Mouse (Mus musculus) heart, embryonic 14.5 days (tissue): ENCODE results near the gene Rab25. TPM values are rescaled to one million over a fixed set of nuclear protein-coding genes. Genes with fewer than 3 reads are reported as not detected.

ENCODE experiments used
- ATAC-seq: fragments of 200-750 bp; cut with Nextera tagmentation; 2 replicates; pipeline ENCODE4 v1.8.0; 2017; ENCODE audit warnings: low read depth, moderate TSS enrichment; ENCODE audit not compliant: insufficient number of reproducible peaks, insufficient read depth, low FRiP score
- H3K27ac ChIP-seq, 2 experiments: fragments of 200-500 bp in 1 of 2; fragments of 300-500 bp in 1 of 2; sonication (generic) in 1 of 2; replicated peaks in 1 of 2; 2 replicates each; pipeline ENCODE4 v1.5.1; 2012 to 2014; ENCODE audit warnings: low read depth in 2 of 2, low read length in 2 of 2, control low read depth in 1 of 2, mild to moderate bottlenecking in 1 of 2, mixed read lengths in 1 of 2; ENCODE audit not compliant: control insufficient read depth in 1 of 2, insufficient read depth in 1 of 2
- H3K27me3 ChIP-seq: fragments of 300-500 bp; sonication (generic); 2 replicates; pipeline ENCODE4 v1.6.1; 2014; ENCODE audit warnings: mild to moderate bottlenecking, low read length, control low read depth; ENCODE audit not compliant: control insufficient read depth, insufficient read depth
- H3K36me3 ChIP-seq: fragments of 300-500 bp; sonication (generic); 2 replicates; pipeline ENCODE4 v1.6.1; 2014; ENCODE audit warnings: mild to moderate bottlenecking, control low read depth, low read length, mixed read lengths; ENCODE audit not compliant: control insufficient read depth, insufficient read depth
- H3K4me1 ChIP-seq, 2 experiments: fragments of 200-500 bp in 1 of 2; fragments of 300-500 bp in 1 of 2; sonication (generic) in 1 of 2; 2 replicates each; pipeline ENCODE4 v1.6.1; 2012 to 2014; ENCODE audit warnings: low read length in 2 of 2, control low read depth in 1 of 2, mixed read lengths in 1 of 2; ENCODE audit not compliant: control insufficient read depth in 2 of 2, insufficient read depth in 2 of 2
- H3K4me2 ChIP-seq: fragments of 300-500 bp; sonication (generic); 2 replicates; pipeline ENCODE4 v1.6.1; 2014; ENCODE audit warnings: mild to moderate bottlenecking, low read length
- H3K4me3 ChIP-seq, 2 experiments: fragments of 200-500 bp in 1 of 2; fragments of 300-500 bp in 1 of 2; sonication (generic) in 1 of 2; 2 replicates each; pipeline ENCODE4 v1.5.1; 2012 to 2014; ENCODE audit warnings: low read length in 2 of 2, mild to moderate bottlenecking in 2 of 2, control low read depth in 1 of 2, low read depth in 1 of 2, moderate library complexity in 1 of 2; ENCODE audit not compliant: control insufficient read depth in 1 of 2, insufficient read depth in 1 of 2
- H3K9ac ChIP-seq: fragments of 300-500 bp; sonication (generic); 2 replicates; pipeline ENCODE4 v1.6.1; 2014; ENCODE audit warnings: mild to moderate bottlenecking, low read length
- H3K9me3 ChIP-seq: fragments of 300-500 bp; sonication (generic); 2 replicates; pipeline ENCODE4 v1.6.1; 2016; ENCODE audit warnings: low read length, control low read depth; ENCODE audit not compliant: control insufficient read depth
- WGBS: fragments of 180-500 bp; shearing (Covaris S2); extraction: QIAGEN DNeasy Blood & Tissue Kit; methylation state at CpG from one replicate; pipeline ENCODE4 v1.1.7; 2014; 5-methylcytosine and 5-hydroxymethylcytosine counted together
- polyA plus RNA-seq: library from polyadenylated mRNA; unstranded; fragments of >200 nt; fragmentation: Nextera tagmentation; extraction: Ambion mirVana; gene quantifications from 2 replicates; pipeline ENCODE4 v1.2.1, GENCODE M21; 2014

Rab25 gene
- polyA plus RNA-seq, 1 experiment from 2014 or later, result 0.30 TPM

- Histone ChIP-seq H3K36me3 (peaks cover 4% of the 10 kb centered on the region; the same call in 1 of the 2 replicates), H3K9ac (peak overlapping the region; percentile 34; the same call in 1 of the 2 replicates), H3K4me1 (peaks cover 29 to 42% of the 10 kb centered on the region in 2 experiments), H3K27ac (peak overlapping the region in 1 of 2 experiments; percentile 6; a peak in 1 of 4 replicates), H3K9me3 (no peaks in the 10 kb centered on the region), H3K27me3 (no peaks in the 10 kb centered on the region), H3K4me3 (no peak overlapping the region), H3K4me2 (peak overlapping the region; percentile 23)
- WGBS, result 30% methylated on average over 8 of the region's 8 CpGs
- no peak for ATAC-seq
Observed at GRCm38 (mm10) chr3:88527565-88527964, 20.5 kb downstream of the Rab25 start.

- Histone ChIP-seq H3K9ac (peak overlapping the region; percentile 44; the same call in 1 of the 2 replicates), H3K27ac (0 out of 4 replicates have a peak overlapping the region, but pooled peaks of 1 of the 2 experiments have one; percentile 5), H3K4me2 (peak overlapping the region; percentile 28), H3K27me3 (no peaks in the 10 kb centered on the region), H3K36me3 (peaks cover 4% of the 10 kb centered on the region; the same call in 1 of the 2 replicates), H3K4me1 (peaks cover 29 to 42% of the 10 kb centered on the region in 2 experiments), H3K4me3 (no peak overlapping the region), H3K9me3 (no peaks in the 10 kb centered on the region)
- ATAC-seq, result peak; percentile 69
- WGBS, result 34% methylated on average over 17 of the region's 17 CpGs
Observed at GRCm38 (mm10) chr3:88526157-88527131, 21.7 kb downstream of the Rab25 start.

- Histone ChIP-seq H3K27me3 (no peaks in the 10 kb centered on the region), H3K9ac (no peak overlapping the region), H3K9me3 (no peaks in the 10 kb centered on the region), H3K4me2 (no peak overlapping the region), H3K36me3 (peaks cover 4% of the 10 kb centered on the region; the same call in 1 of the 2 replicates), H3K4me3 (no peak overlapping the region), H3K27ac (no peak overlapping the region), H3K4me1 (peaks cover 22 to 35% of the 10 kb centered on the region in 2 experiments)
- no peak for ATAC-seq
- WGBS, result 90% methylated on average over 5 of the region's 5 CpGs
Observed at GRCm38 (mm10) chr3:88525021-88525420, 23.1 kb downstream of the Rab25 start.

GRCm38 (mm10) chr3:88523027-88523426, 25.1 kb downstream of the Rab25 start:
- H3K27ac ChIP-seq, result no peak overlapping the region
- peaks cover 10 to 20% of the 10 kb centered on the region in 2 experiments for H3K4me1 ChIP-seq
- H3K4me2 ChIP-seq, result no peak overlapping the region
- no peak overlapping the region for H3K9ac ChIP-seq
- H3K36me3 ChIP-seq, result peaks cover 4% of the 10 kb centered on the region; the same call in 1 of the 2 replicates
- H3K9me3 ChIP-seq, result no peaks in the 10 kb centered on the region
- no peak for ATAC-seq
- 83% methylated on average over 8 of the region's 8 CpGs for WGBS
- H3K27me3 ChIP-seq, result no peaks in the 10 kb centered on the region
- H3K4me3 ChIP-seq, result no peak overlapping the region

- no peak overlapping the region for H3K4me3 ChIP-seq
- H3K27ac ChIP-seq, result no peak overlapping the region
- H3K9ac ChIP-seq, result no peak overlapping the region
- 0 out of 2 replicates have a peak, but pooled peaks have one; percentile 5 for ATAC-seq
- H3K4me2 ChIP-seq, result no peak overlapping the region
- H3K9me3 ChIP-seq, result no peaks in the 10 kb centered on the region
- peaks cover 4% of the 10 kb centered on the region; the same call in 1 of the 2 replicates for H3K36me3 ChIP-seq
- no peaks in the 10 kb centered on the region for H3K27me3 ChIP-seq
- 26% methylated on average over 9 of the region's 9 CpGs for WGBS
- H3K4me1 ChIP-seq, result peaks cover 2 to 10% of the 10 kb centered on the region in 2 experiments; a peak in 3 of 4 replicates
Observed at GRCm38 (mm10) chr3:88521803-88522331, 26.2 kb downstream of the Rab25 start.

GRCm38 (mm10) chr3:88521156-88521555, 26.9 kb downstream of the Rab25 start:
- ATAC-seq, result no peak
- H3K9me3 ChIP-seq, result no peaks in the 10 kb centered on the region
- H3K4me1 ChIP-seq, result peaks cover 2 to 6% of the 10 kb centered on the region in 2 experiments; a peak in 3 of 4 replicates
- no peak overlapping the region for H3K4me2 ChIP-seq
- H3K9ac ChIP-seq, result no peak overlapping the region
- H3K27me3 ChIP-seq, result no peaks in the 10 kb centered on the region
- 90% methylated on average over 6 of the region's 6 CpGs for WGBS
- no peak overlapping the region for H3K27ac ChIP-seq
- peaks cover 4% of the 10 kb centered on the region; the same call in 1 of the 2 replicates for H3K36me3 ChIP-seq
- no peak overlapping the region for H3K4me3 ChIP-seq

- no peaks in the 10 kb centered on the region for H3K4me1 ChIP-seq
- H3K36me3 ChIP-seq, result peaks cover 3% of the 10 kb centered on the region; the same call in 1 of the 2 replicates
- no peak overlapping the region for H3K4me2 ChIP-seq
- ATAC-seq, result no peak
- no peaks in the 10 kb centered on the region for H3K27me3 ChIP-seq
- H3K9me3 ChIP-seq, result no peaks in the 10 kb centered on the region
- H3K27ac ChIP-seq, result no peak overlapping the region
- no peak overlapping the region for H3K4me3 ChIP-seq
- 64% methylated on average over 2 of the region's 2 CpGs for WGBS
- H3K9ac ChIP-seq, result no peak overlapping the region
Observed at GRCm38 (mm10) chr3:88520078-88520477, 28.0 kb downstream of the Rab25 start.
